Mouse (Mus musculus) layer of hippocampus, adult 2 months (tissue): ENCODE results near the gene Sim2. TPM values are rescaled to one million over a fixed set of nuclear protein-coding genes. Genes with fewer than 3 reads are reported as not detected.
A peak's percentile ranks its signal among the peaks of the same experiment; 100 is the strongest.

ENCODE experiments used
- DNase-seq, 2 experiments: peaks; one replicate each; pipeline ENCODE4 v3.0.0; 2022; ENCODE audit warnings: low spot score in 2 of 2
- H3K27ac ChIP-seq: fragments of 200-600 bp; 2 replicates; pipeline ENCODE4 v1.8.1; 2022
- H3K4me3 ChIP-seq: fragments of 200-600 bp; 2 replicates; pipeline ENCODE4 v1.8.1; 2022; ENCODE audit warnings: mild to moderate bottlenecking
- CTCF ChIP-seq: fragments of 200-600 bp; conservative IDR thresholded peaks from 2 replicates; pipeline ENCODE4 v1.8.1; 2022; ENCODE audit warnings: antibody characterized with exemption, mild to moderate bottlenecking, moderate library complexity
- long read RNA-seq, 2 experiments: library from polyadenylated mRNA; stranded (forward); transcript quantifications; one replicate each; pipeline ENCODE4 v2.0.0; 2021; ENCODE audit warnings: borderline mapping rate in 2 of 2
- total RNA-seq, 2 experiments: library from RNA; stranded (reverse); gene quantifications; 2 replicates each; pipeline ENCODE4 v1.2.3; 2021

The Sim2 gene
- total RNA-seq, result under 1 TPM; 0.28 to 0.64 TPM
- long read RNA-seq, experiment 1, result 0 reads
- long read RNA-seq, experiment 2, partial matches to known transcripts, result 0 of 2 reads
- long read RNA-seq, experiment 2, other reads (novel, unspliced or antisense), result 1 of 2 reads

- Histone ChIP-seq H3K4me3 (peak within 1 kb of the TSS; percentile 15; the same call in 1 of the 2 replicates), H3K27ac (no peak within 1 kb of the TSS)
- no peak for TF ChIP-seq CTCF
- DNase-seq, result no peak
Measured at GRCm38 (mm10) chr16:94084711-94085602, at the start of gene Sim2. Sim2 (plus strand) TSS chr16:94084931.

GRCm38 (mm10) chr16:94037280-94037679 is 47.5 kb upstream of the Sim2 start:
- TF ChIP-seq CTCF, result no peak
- no peak for DNase-seq
- no peak overlapping the region for H3K4me3 ChIP-seq
- no peak overlapping the region for H3K27ac ChIP-seq

DNA sequence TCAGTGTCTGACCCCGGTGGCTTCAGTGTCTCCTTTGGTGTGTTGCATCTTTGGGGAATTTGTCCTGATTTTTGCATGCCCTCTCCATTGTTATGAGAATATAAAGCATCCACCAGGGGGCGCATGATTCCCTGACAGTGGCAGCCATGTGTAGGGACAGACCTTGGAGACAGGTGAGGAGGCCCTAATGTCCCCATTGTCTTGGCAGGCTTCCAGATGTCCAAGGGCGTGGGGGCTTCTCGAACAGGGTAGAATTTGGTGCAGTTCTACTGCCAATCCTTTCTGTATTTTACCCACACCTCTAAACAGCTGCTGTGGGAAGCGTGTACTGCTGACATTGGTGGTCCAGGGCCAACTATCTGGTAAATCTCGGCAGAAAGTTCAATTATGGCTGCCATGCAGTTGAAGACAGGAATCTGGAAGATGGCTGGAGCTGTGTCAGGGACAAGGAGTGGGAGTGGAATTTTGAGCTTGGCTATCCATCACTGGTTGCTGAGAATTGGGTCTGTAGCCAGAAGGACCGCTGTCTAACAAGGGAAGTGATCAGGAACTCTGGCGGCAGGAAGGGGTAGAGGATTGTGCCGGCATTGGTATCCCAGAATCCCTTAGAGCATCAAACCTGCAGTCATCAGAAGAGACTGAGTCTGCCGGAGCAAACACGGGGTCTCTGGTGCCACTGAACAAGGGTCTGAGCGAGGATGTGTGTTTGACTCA is 46.3 kb upstream of the Sim2 start:
- DNase-seq, result peak; percentile 16 to 61
- no peak overlapping the region for H3K4me3 ChIP-seq
- no peak overlapping the region for H3K27ac ChIP-seq
- TF ChIP-seq CTCF, result peak; percentile 86

DNA sequence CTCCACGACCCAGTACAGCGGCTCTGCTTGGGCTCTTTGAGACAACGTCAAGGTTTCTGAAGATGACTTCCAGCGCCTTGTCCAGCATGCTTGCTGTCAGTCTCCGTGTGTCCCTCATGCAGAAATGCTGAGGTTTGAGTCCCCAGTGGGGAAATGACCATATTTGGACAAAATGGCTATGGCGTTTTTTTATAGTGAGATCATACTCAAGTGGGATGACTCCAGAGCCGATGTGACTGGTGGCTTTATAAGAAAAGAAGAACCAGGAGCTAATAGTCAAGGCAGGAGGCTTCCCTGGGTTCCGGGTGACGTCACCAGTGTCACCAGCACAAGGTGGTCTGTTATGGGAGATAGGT is 45.8 kb upstream of the Sim2 start:
- no peak for DNase-seq
- TF ChIP-seq CTCF, result no peak
- Histone ChIP-seq H3K4me3 (no peak overlapping the region), H3K27ac (no peak overlapping the region)

DNA sequence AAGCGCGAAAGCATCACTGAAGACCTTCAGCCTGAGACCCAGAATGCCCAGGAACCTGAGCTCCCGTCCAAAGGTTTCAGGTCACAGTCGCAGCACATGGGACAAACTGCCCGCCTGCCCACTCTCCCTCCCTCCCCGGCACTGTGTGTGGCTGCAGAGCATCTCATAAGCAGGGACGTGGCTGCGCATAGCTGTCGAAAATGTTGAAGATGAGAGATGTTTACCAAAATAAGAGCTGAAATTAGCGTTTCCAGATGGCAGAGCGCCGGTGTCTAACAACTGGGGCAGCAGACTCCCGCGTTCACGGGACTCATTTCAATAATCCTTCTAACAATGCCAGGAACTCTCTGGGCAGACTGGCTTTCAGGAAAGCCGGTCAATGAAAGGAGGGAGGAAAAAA is 44.2 kb upstream of the Sim2 start:
- no peak for DNase-seq
- no peak for TF ChIP-seq CTCF
- no peak overlapping the region for H3K27ac ChIP-seq
- no peak overlapping the region for H3K4me3 ChIP-seq

GRCm38 (mm10) chr16:94041065-94041712 is 43.5 kb upstream of the Sim2 start:
- no peak for DNase-seq
- H3K4me3 ChIP-seq, result no peak overlapping the region
- TF ChIP-seq CTCF, result no peak
- no peak overlapping the region for H3K27ac ChIP-seq

- H3K27ac ChIP-seq, result no peak overlapping the region
- no peak for DNase-seq
- TF ChIP-seq CTCF, result no peak
- H3K4me3 ChIP-seq, result no peak overlapping the region
Measured at GRCm38 (mm10) chr16:94043797-94044196, 40.9 kb upstream of the Sim2 start.

GRCm38 (mm10) chr16:94044996-94045395 is 39.7 kb upstream of the Sim2 start:
- peak; percentile 40 for DNase-seq
- H3K27ac ChIP-seq, result no peak overlapping the region

GRCm38 (mm10) chr16:94050368-94050767 is 34.4 kb upstream of the Sim2 start:
- Histone ChIP-seq H3K27ac (no peak overlapping the region), H3K4me3 (no peak overlapping the region)
- no peak for DNase-seq
- TF ChIP-seq CTCF, result no peak

More at GRCm38 (mm10) chr16:94044996-94045395, 39.7 kb upstream of the Sim2 start:
- no peak overlapping the region for H3K4me3 ChIP-seq
- peak; percentile 65 for TF ChIP-seq CTCF

GRCm38 (mm10) chr16:94055176-94055575 is 29.6 kb upstream of the Sim2 start:
- no peak for TF ChIP-seq CTCF
- Histone ChIP-seq H3K27ac (no peak overlapping the region), H3K4me3 (no peak overlapping the region)
- no peak for DNase-seq

- no peak for DNase-seq
- TF ChIP-seq CTCF, result peak; percentile 23
- no peak overlapping the region for H3K4me3 ChIP-seq
- H3K27ac ChIP-seq, result no peak overlapping the region
Measured at GRCm38 (mm10) chr16:94055576-94055975, 29.2 kb upstream of the Sim2 start.

GRCm38 (mm10) chr16:94059820-94060219 is 24.9 kb upstream of the Sim2 start:
- no peak for DNase-seq
- no peak for TF ChIP-seq CTCF

DNA sequence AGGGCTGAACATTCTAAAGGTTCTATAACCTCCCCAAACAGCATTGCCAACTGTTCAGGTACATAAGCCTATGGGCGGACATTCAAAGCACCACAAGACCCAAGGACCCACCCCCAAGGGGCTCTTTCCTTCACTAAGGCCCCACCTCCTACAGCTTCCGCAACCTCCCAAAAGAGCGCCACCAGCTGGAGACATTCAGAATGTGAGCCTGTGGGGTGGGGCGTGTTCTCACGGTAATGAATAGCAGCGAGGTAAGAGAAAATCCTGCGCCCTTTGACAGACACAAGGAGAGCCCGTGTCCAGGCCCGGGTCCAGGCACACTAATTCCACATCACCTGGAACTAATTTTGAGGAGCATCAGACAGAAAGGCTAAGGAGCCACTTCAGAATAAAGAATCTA is 20.5 kb upstream of the Sim2 start:
- Histone ChIP-seq H3K27ac (no peak overlapping the region), H3K4me3 (no peak overlapping the region)
- TF ChIP-seq CTCF, result peak; percentile 26; the same call in 1 of the 2 replicates
- no peak for DNase-seq

More at GRCm38 (mm10) chr16:94059820-94060219, 24.9 kb upstream of the Sim2 start:
- Histone ChIP-seq H3K4me3 (no peak overlapping the region), H3K27ac (no peak overlapping the region)
